Mouse (Mus musculus) lung, embryonic 14.5 days (tissue): ENCODE measurements around the gene Zswim1. TPM values are rescaled to one million over a fixed set of nuclear protein-coding genes. Genes with fewer than 3 reads are reported as not detected.

Experiments used
- ATAC-seq: fragments of 200-750 bp; cut with Nextera tagmentation; 2 replicates; pipeline ENCODE4 v1.8.0; 2017; ENCODE audit warnings: mild to moderate bottlenecking, moderate TSS enrichment, moderate library complexity; ENCODE audit not compliant: insufficient read depth
- DNase-seq: peaks from one replicate; pipeline ENCODE4 v3.0.0-alpha.2; 2015
- H3K27ac ChIP-seq: fragments of 300-500 bp; sonication (generic); 2 replicates; pipeline ENCODE4 v1.5.1; 2014; ENCODE audit warnings: low read depth, mild to moderate bottlenecking, moderate library complexity
- H3K27me3 ChIP-seq: fragments of 300-500 bp; sonication (generic); 2 replicates; pipeline ENCODE4 v1.6.1; 2014; ENCODE audit warnings: low read length, control low read depth; ENCODE audit not compliant: insufficient read depth
- H3K36me3 ChIP-seq: fragments of 300-500 bp; sonication (generic); 2 replicates; pipeline ENCODE4 v1.6.1; 2014; ENCODE audit warnings: control low read depth; ENCODE audit not compliant: insufficient read depth
- H3K4me1 ChIP-seq: fragments of 300-500 bp; sonication (generic); 2 replicates; pipeline ENCODE4 v1.6.1; 2014; ENCODE audit warnings: antibody characterized with exemption, control low read depth; ENCODE audit not compliant: insufficient read depth
- H3K4me2 ChIP-seq: fragments of 300-500 bp; sonication (generic); 2 replicates; pipeline ENCODE4 v1.6.1; 2014; ENCODE audit warnings: mild to moderate bottlenecking
- H3K4me3 ChIP-seq: fragments of 300-500 bp; sonication (generic); 2 replicates; pipeline ENCODE4 v1.5.1; 2014; ENCODE audit warnings: low read depth, low read length
- H3K9ac ChIP-seq: fragments of 300-500 bp; sonication (generic); 2 replicates; pipeline ENCODE4 v1.6.1; 2014
- H3K9me3 ChIP-seq: fragments of 300-500 bp; sonication (generic); 2 replicates; pipeline ENCODE4 v1.6.1; 2016; ENCODE audit warnings: low read depth, low read length, control low read depth
- CTCF ChIP-seq: IDR thresholded peaks from 2 replicates; pipeline ENCODE4 v1.5.1; 2016; ENCODE audit warnings: antibody characterized with exemption, low read depth
- WGBS: fragments of 180-500 bp; shearing (Covaris S2); extraction: QIAGEN DNeasy Blood & Tissue Kit; methylation state at CpG from one replicate; pipeline ENCODE4 v1.1.7; 2014; 5-methylcytosine and 5-hydroxymethylcytosine counted together
- polyA plus RNA-seq: library from polyadenylated mRNA; unstranded; fragments of >200 nt; fragmentation: Nextera tagmentation; extraction: Ambion mirVana; gene quantifications from 2 replicates; pipeline ENCODE4 v1.2.1, GENCODE M21; 2014

The Zswim1 gene
- polyA plus RNA-seq, 1 experiment from 2014 or later: 21.1 TPM

DNA sequence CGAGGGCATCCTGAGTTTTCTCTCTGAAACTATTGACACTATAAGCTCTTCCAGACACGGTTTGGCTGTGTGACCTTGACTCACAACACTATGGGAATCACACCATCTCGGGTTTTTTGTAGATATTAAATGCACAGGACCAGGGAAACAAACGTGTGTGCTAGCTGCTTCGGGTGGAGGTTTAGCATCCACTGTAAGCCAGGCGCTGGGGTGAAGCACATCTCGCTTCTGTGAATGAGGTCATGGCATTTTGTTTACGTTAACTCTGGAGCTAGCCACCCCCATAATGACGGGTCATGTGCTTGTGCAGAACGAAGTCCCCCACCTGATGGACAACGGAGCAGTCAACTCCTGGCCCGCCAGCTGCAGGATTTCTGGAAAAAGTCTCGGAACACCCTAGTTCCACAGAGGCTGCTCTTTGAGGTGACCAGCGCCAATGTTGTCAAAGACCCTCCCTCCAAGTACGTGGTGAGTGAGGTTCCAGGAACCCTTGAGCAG lies 36.0 kb upstream of the Zswim1 start:
- TF ChIP-seq CTCF: no peak
- Histone ChIP-seq H3K27ac (peak overlapping the region; percentile 92; the same call in 1 of the 2 replicates), H3K4me2 (peak overlapping the region; percentile 88), H3K27me3 (no peaks in the 10 kb centered on the region), H3K4me1 (peaks cover 8% of the 10 kb centered on the region; the same call in 1 of the 2 replicates), H3K4me3 (peak overlapping the region; percentile 70), H3K9ac (peak overlapping the region; percentile 81), H3K36me3 (peaks cover 19% of the 10 kb centered on the region), H3K9me3 (no peaks in the 10 kb centered on the region)
- ATAC-seq: peak; percentile 3
- 4% methylated on average over 15 of the region's 15 CpGs for WGBS
- DNase-seq: peak; percentile 63

GRCm38 (mm10) chr2:164787032-164787431 lies 35.5 kb upstream of the Zswim1 start:
- WGBS: 76% methylated on average over 3 of the region's 3 CpGs
- Histone ChIP-seq H3K36me3 (peaks cover 25% of the 10 kb centered on the region), H3K27me3 (no peaks in the 10 kb centered on the region), H3K4me3 (peak overlapping the region; percentile 70), H3K4me1 (peaks cover 8% of the 10 kb centered on the region; the same call in 1 of the 2 replicates), H3K9me3 (no peaks in the 10 kb centered on the region), H3K4me2 (peak overlapping the region; percentile 88), H3K9ac (peak overlapping the region; percentile 27; the same call in 1 of the 2 replicates), H3K27ac (no peak overlapping the region)
- DNase-seq (no peak), ATAC-seq (no peak)
- no peak for TF ChIP-seq CTCF

DNA sequence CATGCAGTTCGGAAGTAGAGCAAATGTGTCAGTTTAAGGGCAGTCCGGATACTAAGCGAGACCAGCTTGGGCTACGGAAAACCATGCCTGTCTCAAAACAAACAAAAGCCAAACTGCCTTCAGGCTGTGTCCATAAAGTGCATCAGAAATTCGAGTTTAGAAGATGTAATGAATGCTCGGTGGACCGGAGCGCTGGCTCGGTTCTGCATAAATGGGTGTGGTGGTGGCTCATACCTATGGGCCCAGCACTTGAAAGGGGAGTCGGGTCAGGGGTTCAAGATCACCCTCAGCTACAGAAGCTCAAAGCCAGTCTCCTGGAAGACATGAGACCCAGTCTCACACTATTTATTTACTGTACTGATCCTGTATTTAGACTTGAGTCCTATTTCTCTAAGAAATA lies 34.7 kb upstream of the Zswim1 start:
- TF ChIP-seq CTCF: no peak
- WGBS: 77% methylated on average over 10 of the region's 10 CpGs
- no peak overlapping the region for H3K4me3 ChIP-seq
- H3K9me3 ChIP-seq: no peaks in the 10 kb centered on the region
- H3K27ac ChIP-seq: no peak overlapping the region
- DNase-seq (no peak), ATAC-seq (no peak)
- no peak overlapping the region for H3K9ac ChIP-seq
- H3K36me3 ChIP-seq: peaks cover 33% of the 10 kb centered on the region
- no peak overlapping the region for H3K4me2 ChIP-seq
- H3K27me3 ChIP-seq: no peaks in the 10 kb centered on the region
- H3K4me1 ChIP-seq: peaks cover 8% of the 10 kb centered on the region; the same call in 1 of the 2 replicates

GRCm38 (mm10) chr2:164788411-164788810 lies 34.1 kb upstream of the Zswim1 start:
- no peak for ATAC-seq
- Histone ChIP-seq H3K4me2 (no peak overlapping the region), H3K9ac (no peak overlapping the region), H3K9me3 (no peaks in the 10 kb centered on the region), H3K27me3 (no peaks in the 10 kb centered on the region), H3K4me3 (no peak overlapping the region), H3K36me3 (peaks cover 39% of the 10 kb centered on the region), H3K27ac (no peak overlapping the region), H3K4me1 (peaks cover 8% of the 10 kb centered on the region; the same call in 1 of the 2 replicates)
- TF ChIP-seq CTCF: no peak
- DNase-seq: no peak
- 62% methylated on average over 4 of the region's 4 CpGs for WGBS

- 0 out of 2 replicates have a peak, but pooled peaks cover 5% of the 10 kb centered on the region for H3K4me1 ChIP-seq
- ATAC-seq: no peak
- peaks cover 54% of the 10 kb centered on the region for H3K36me3 ChIP-seq
Measured at GRCm38 (mm10) chr2:164790451-164790850, 32.0 kb upstream of the Zswim1 start.

DNA sequence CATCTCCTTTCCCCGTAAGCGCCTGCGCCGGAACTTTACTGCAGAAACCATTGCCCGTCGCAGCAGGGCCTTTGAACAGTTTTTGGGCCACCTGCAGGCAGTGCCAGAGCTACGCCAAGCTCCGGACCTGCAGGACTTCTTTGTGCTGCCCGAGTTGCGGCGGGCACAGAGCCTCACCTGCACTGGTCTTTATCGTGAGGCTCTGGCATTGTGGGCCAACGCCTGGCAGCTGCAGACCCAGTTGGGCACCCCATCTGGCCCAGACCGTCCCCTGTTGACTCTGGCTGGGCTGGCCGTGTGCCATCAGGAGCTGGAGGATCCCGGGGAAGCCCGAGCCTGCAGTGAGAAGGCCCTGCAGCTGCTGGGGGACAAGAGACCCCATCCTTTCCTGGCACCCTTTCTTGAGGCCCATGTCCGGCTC lies 30.6 kb upstream of the Zswim1 start:
- no peak for ATAC-seq
- no peaks in the 10 kb centered on the region for H3K9me3 ChIP-seq
- no peaks in the 10 kb centered on the region for H3K27me3 ChIP-seq
- no peak for TF ChIP-seq CTCF
- H3K4me3 ChIP-seq: no peak overlapping the region
- 0 out of 2 replicates have a peak, but pooled peaks cover 4% of the 10 kb centered on the region for H3K4me1 ChIP-seq
- no peak overlapping the region for H3K9ac ChIP-seq
- no peak for DNase-seq
- no peak overlapping the region for H3K27ac ChIP-seq
- H3K4me2 ChIP-seq: no peak overlapping the region
- 92% methylated on average over 18 of the region's 18 CpGs for WGBS
- H3K36me3 ChIP-seq: peaks cover 68% of the 10 kb centered on the region

More at GRCm38 (mm10) chr2:164790451-164790850, 32.0 kb upstream of the Zswim1 start:
- 55% methylated on average over 4 of the region's 4 CpGs for WGBS
- H3K9me3 ChIP-seq: no peaks in the 10 kb centered on the region
- no peak for TF ChIP-seq CTCF
- H3K4me3 ChIP-seq: no peak overlapping the region
- H3K9ac ChIP-seq: no peak overlapping the region
- no peak overlapping the region for H3K4me2 ChIP-seq
- no peak overlapping the region for H3K27ac ChIP-seq
- no peak for DNase-seq
- no peaks in the 10 kb centered on the region for H3K27me3 ChIP-seq

- Histone ChIP-seq H3K27ac (no peak overlapping the region), H3K27me3 (no peaks in the 10 kb centered on the region), H3K9me3 (no peaks in the 10 kb centered on the region), H3K4me2 (no peak overlapping the region), H3K9ac (no peak overlapping the region), H3K4me3 (no peak overlapping the region), H3K36me3 (peaks cover 74% of the 10 kb centered on the region), H3K4me1 (no peaks in the 10 kb centered on the region)
- no peak for TF ChIP-seq CTCF
- WGBS: 87% methylated on average over 12 of the region's 12 CpGs
- DNase-seq (no peak), ATAC-seq (no peak)
Measured at GRCm38 (mm10) chr2:164792400-164793190, 29.9 kb upstream of the Zswim1 start.
